Mouse (Mus musculus): ENCODE measurements at regions not wholly inside any gene's neighbourhood (a gene's known extent, or its start where the extent isn't known, plus 50 kb on each side); places are given as distances from the start of the nearest gene placed in this dataset.

- TF ChIP-seq EP300 (IDR thresholded peaks at IDR 0.05), result no peak
- no peak for TF ChIP-seq CTCF (IDR thresholded peaks at IDR 0.05)
Measured at GRCm38 (mm10) chr16:46205114-46205513, 50.2 kb upstream of the Gm4737 start.

All from lung, postnatal 0 days (tissue).